Mouse (Mus musculus) CH12.LX (cell line): Measurements from ENCODE around the gene Pigyl.

Experiments
- CTCF ChIP-seq, 2 experiments: IDR thresholded peaks in 1 of 2; conservative IDR thresholded peaks in 1 of 2; 2 replicates each; pipeline ENCODE4 v1.5.1; 2011 to 2012; ENCODE audit warnings: low read depth in 2 of 2, low read length in 2 of 2, improper control_type of control experiment in 1 of 2, inconsistent platforms in 1 of 2, mild to moderate bottlenecking in 1 of 2, moderate library complexity in 1 of 2
- ELF1 ChIP-seq: IDR thresholded peaks from 2 replicates; pipeline ENCODE4 v1.6.1; 2014; ENCODE audit warnings: low read depth, mild to moderate bottlenecking, inconsistent platforms, low read length, improper control_type of control experiment
- GABPA ChIP-seq: IDR thresholded peaks from 2 replicates; pipeline ENCODE4 v1.6.1; 2012; ENCODE audit warnings: low read depth, low read length, improper control_type of control experiment, inconsistent platforms; ENCODE audit not compliant: insufficient replicate concordance
- JUND ChIP-seq: conservative IDR thresholded peaks from 2 replicates; pipeline ENCODE4 v1.6.1; 2011; ENCODE audit warnings: low read depth, low read length, improper control_type of control experiment
- SIN3A ChIP-seq: IDR thresholded peaks from 2 replicates; pipeline ENCODE4 v1.6.1; 2012; ENCODE audit warnings: low read length, improper control_type of control experiment, inconsistent platforms

DNA sequence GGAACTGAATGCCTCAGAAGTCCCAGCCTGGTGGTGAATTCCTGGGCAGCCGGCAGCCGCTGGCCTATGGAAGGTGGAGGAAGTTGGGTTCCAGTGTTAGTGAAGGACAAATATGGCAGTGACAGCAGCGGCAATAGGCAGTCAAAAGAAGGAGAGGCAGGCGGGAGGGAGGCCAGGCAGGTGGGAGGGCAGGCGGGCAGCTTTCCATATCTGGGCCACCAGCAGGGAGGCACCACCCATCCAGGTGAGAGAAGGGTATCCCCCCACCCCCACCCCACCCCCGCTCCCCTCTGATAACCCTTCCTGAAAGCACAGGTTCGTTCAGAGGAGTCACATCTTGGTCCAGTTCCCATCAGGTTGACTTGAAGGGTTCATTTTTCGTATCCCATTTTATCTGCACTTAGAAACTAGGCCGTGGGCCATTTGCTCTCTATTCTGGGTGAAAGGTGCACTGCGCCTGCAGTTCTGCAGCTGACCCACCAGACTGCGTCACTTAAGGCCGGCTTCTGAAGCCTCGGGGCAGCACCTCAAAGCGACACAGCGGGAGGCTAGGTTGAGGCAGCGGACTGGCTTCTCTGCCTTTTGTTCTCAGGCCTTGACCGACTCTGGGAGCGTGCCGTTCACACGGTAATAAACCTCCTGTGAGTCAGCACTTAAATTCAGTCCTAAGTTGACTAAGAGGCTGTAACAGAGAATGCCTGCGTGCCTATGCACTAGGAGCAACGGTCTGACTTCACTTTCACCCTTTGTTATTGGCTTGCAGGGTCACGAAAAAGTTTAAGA, 19.7 kb upstream of the Pigyl start:
- no peak for TF ChIP-seq SIN3A
- TF ChIP-seq CTCF (conservative IDR thresholded peaks at IDR 0.05 in 1 of 2, IDR thresholded peaks at IDR 0.05 in 1 of 2; ENCODE audit: low read depth in 2 of 2, low read length in 2 of 2): no peak
- no peak for TF ChIP-seq JUND
- no peak for TF ChIP-seq GABPA
- TF ChIP-seq ELF1: no peak
